Mouse (Mus musculus) lung, postnatal 0 days (tissue): ENCODE results near the gene Camta1. TPM values are rescaled to one million over a fixed set of nuclear protein-coding genes. Genes with fewer than 3 reads are reported as not detected.
A peak's percentile ranks its signal among the peaks of the same experiment; 100 is the strongest.

Experiments used
- ATAC-seq: fragments of 200-750 bp; cut with Nextera tagmentation; 2 replicates; pipeline ENCODE4 v1.8.0; 2017; ENCODE audit warnings: moderate library complexity
- DNase-seq: peaks from one replicate; pipeline ENCODE4 v3.0.0-alpha.2; 2016; ENCODE audit warnings: low spot score
- H3K27ac ChIP-seq: fragments of 300-500 bp; sonication (generic); 2 replicates; pipeline ENCODE4 v1.5.1; 2014; ENCODE audit warnings: antibody characterized with exemption, mild to moderate bottlenecking, low read length, mixed read lengths
- H3K27me3 ChIP-seq: fragments of 300-500 bp; sonication (generic); replicated peaks from 2 replicates; pipeline ENCODE4 v1.6.1; 2014; ENCODE audit warnings: low read length, mixed read lengths; ENCODE audit not compliant: insufficient read depth
- H3K36me3 ChIP-seq: fragments of 300-500 bp; sonication (generic); 2 replicates; pipeline ENCODE4 v1.6.1; 2014; ENCODE audit warnings: low read length, mixed read lengths; ENCODE audit not compliant: insufficient read depth
- H3K4me1 ChIP-seq: fragments of 300-500 bp; sonication (generic); 2 replicates; pipeline ENCODE4 v1.6.1; 2014; ENCODE audit warnings: antibody characterized with exemption, low read depth, low read length, mixed read lengths; ENCODE audit not compliant: insufficient read depth
- H3K4me2 ChIP-seq: fragments of 300-500 bp; sonication (generic); replicated peaks from 2 replicates; pipeline ENCODE4 v1.6.1; 2014; ENCODE audit warnings: low read depth, mild to moderate bottlenecking, low read length, moderate library complexity, mixed read lengths
- H3K4me3 ChIP-seq: fragments of 300-500 bp; sonication (generic); 2 replicates; pipeline ENCODE4 v1.5.1; 2014; ENCODE audit warnings: low read depth, low read length
- H3K9ac ChIP-seq: fragments of 300-500 bp; sonication (generic); replicated peaks from 2 replicates; pipeline ENCODE4 v1.6.1; 2014; ENCODE audit warnings: low read depth, mild to moderate bottlenecking
- H3K9me3 ChIP-seq: fragments of 300-500 bp; sonication (generic); 2 replicates; pipeline ENCODE4 v1.6.1; 2016; ENCODE audit warnings: low read length, mixed read lengths
- CTCF ChIP-seq: IDR thresholded peaks from 2 replicates; pipeline ENCODE4 v1.5.1; 2016; ENCODE audit warnings: antibody characterized with exemption, mild to moderate bottlenecking
- EP300 ChIP-seq: IDR thresholded peaks from 2 replicates; pipeline ENCODE4 v1.6.1; 2016; ENCODE audit warnings: antibody characterized with exemption, mild to moderate bottlenecking, control low read depth
- WGBS: fragments of 180-500 bp; shearing (Covaris S2); extraction: QIAGEN DNeasy Blood & Tissue Kit; methylation state at CpG from one replicate; pipeline ENCODE4 v1.1.7; 2014; 5-methylcytosine and 5-hydroxymethylcytosine counted together
- polyA plus RNA-seq: library from polyadenylated mRNA; unstranded; fragments of >200 nt; fragmentation: Nextera tagmentation; extraction: Ambion mirVana; gene quantifications from 2 replicates; pipeline ENCODE4 v1.2.1, GENCODE M21; 2015

Gene Camta1
- polyA plus RNA-seq, 1 experiment from 2014 or later = 86.4 TPM

- H3K27ac ChIP-seq = no peak overlapping the region
- H3K27me3 ChIP-seq = peaks cover 5% of the 10 kb centered on the region
- peak overlapping the region; percentile 43 for H3K4me3 ChIP-seq
- ATAC-seq (peak; percentile 46), DNase-seq (peak; percentile 25)
- peak overlapping the region; percentile 87 for H3K4me2 ChIP-seq
- WGBS = under 1% methylated on average over 60 of the region's 69 CpGs
- TF ChIP-seq CTCF = peak; percentile 28; the same call in 1 of the 2 replicates
- TF ChIP-seq EP300 = no peak
- H3K4me1 ChIP-seq = peaks cover 6% of the 10 kb centered on the region; the same call in 1 of the 2 replicates
- H3K9ac ChIP-seq = no peak overlapping the region
- no peaks in the 10 kb centered on the region for H3K36me3 ChIP-seq
- H3K9me3 ChIP-seq = no peaks in the 10 kb centered on the region
Observed at GRCm38 (mm10) chr4:151128641-151129541, 732.8 kb downstream of the Camta1 start.

GRCm38 (mm10) chr4:151127636-151128548 lies 733.8 kb downstream of the Camta1 start:
- H3K27me3 ChIP-seq = peaks cover 5% of the 10 kb centered on the region
- H3K9me3 ChIP-seq = no peaks in the 10 kb centered on the region
- no peaks in the 10 kb centered on the region for H3K36me3 ChIP-seq
- TF ChIP-seq CTCF (no peak), EP300 (no peak)
- DNase-seq (no peak), ATAC-seq (no peak)
- no peak overlapping the region for H3K9ac ChIP-seq
- no peak overlapping the region for H3K27ac ChIP-seq
- 15% methylated on average over 9 of the region's 10 CpGs for WGBS
- H3K4me1 ChIP-seq = peaks cover 6% of the 10 kb centered on the region; the same call in 1 of the 2 replicates
- H3K4me3 ChIP-seq = peak overlapping the region; percentile 43
- H3K4me2 ChIP-seq = peak overlapping the region; percentile 87

GRCm38 (mm10) chr4:151118883-151119282 lies 742.8 kb downstream of the Camta1 start:
- TF ChIP-seq EP300 (no peak), CTCF (no peak)
- Histone ChIP-seq H3K36me3 (no peaks in the 10 kb centered on the region), H3K27ac (no peak overlapping the region), H3K9me3 (no peaks in the 10 kb centered on the region), H3K27me3 (no peaks in the 10 kb centered on the region), H3K4me3 (no peak overlapping the region), H3K4me2 (no peak overlapping the region), H3K9ac (no peak overlapping the region), H3K4me1 (no peaks in the 10 kb centered on the region)
- 73% methylated on average over 3 of the region's 3 CpGs for WGBS
- DNase-seq (no peak), ATAC-seq (no peak)

- H3K36me3 ChIP-seq = no peaks in the 10 kb centered on the region
- ATAC-seq (no peak), DNase-seq (no peak)
- no peak overlapping the region for H3K27ac ChIP-seq
- no peak overlapping the region for H3K4me3 ChIP-seq
- no peak for TF ChIP-seq EP300
- no peak for TF ChIP-seq CTCF
- H3K9me3 ChIP-seq = no peaks in the 10 kb centered on the region
- H3K9ac ChIP-seq = no peak overlapping the region
- peaks cover 8% of the 10 kb centered on the region for H3K27me3 ChIP-seq
- no peaks in the 10 kb centered on the region for H3K4me1 ChIP-seq
- WGBS = 75% methylated on average over 7 of the region's 7 CpGs
- no peak overlapping the region for H3K4me2 ChIP-seq
Observed at GRCm38 (mm10) chr4:151114574-151114973, 747.1 kb downstream of the Camta1 start.

GRCm38 (mm10) chr4:151111226-151111625 lies 750.5 kb downstream of the Camta1 start:
- Histone ChIP-seq H3K36me3 (no peaks in the 10 kb centered on the region), H3K4me1 (no peaks in the 10 kb centered on the region), H3K27me3 (peaks cover 29% of the 10 kb centered on the region), H3K27ac (no peak overlapping the region), H3K9ac (no peak overlapping the region), H3K4me2 (no peak overlapping the region), H3K4me3 (no peak overlapping the region), H3K9me3 (no peaks in the 10 kb centered on the region)
- no peak for ATAC-seq
- 54% methylated on average over 8 of the region's 8 CpGs for WGBS
- DNase-seq = no peak
- TF ChIP-seq CTCF (no peak), EP300 (no peak)

GRCm38 (mm10) chr4:151108834-151109241 lies 752.8 kb downstream of the Camta1 start:
- no peak for TF ChIP-seq EP300
- no peak for TF ChIP-seq CTCF
- Histone ChIP-seq H3K4me2 (peak overlapping the region; percentile 81), H3K4me1 (no peaks in the 10 kb centered on the region), H3K27ac (no peak overlapping the region), H3K9me3 (no peaks in the 10 kb centered on the region), H3K9ac (no peak overlapping the region), H3K4me3 (peak overlapping the region; percentile 45), H3K27me3 (peaks cover 29% of the 10 kb centered on the region), H3K36me3 (no peaks in the 10 kb centered on the region)
- peak; percentile 24 for DNase-seq
- WGBS = 8% methylated on average over 11 of the region's 20 CpGs
- ATAC-seq = peak; percentile 17; the same call in 1 of the 2 replicates
